Mouse (Mus musculus) intestine, embryonic 16.5 days (tissue): ENCODE data around the gene Dab1. TPM values are rescaled to one million over a fixed set of nuclear protein-coding genes. Genes with fewer than 3 reads are reported as not detected.

Source experiments
- ATAC-seq: fragments of 200-750 bp; cut with Nextera tagmentation; 2 replicates; pipeline ENCODE4 v1.8.0; 2017; ENCODE audit warnings: moderate TSS enrichment, moderate library complexity
- H3K27ac ChIP-seq: fragments of 300-500 bp; sonication (generic); 2 replicates; pipeline ENCODE4 v1.5.1; 2014; ENCODE audit warnings: mild to moderate bottlenecking, low read length
- H3K27me3 ChIP-seq: fragments of 300-500 bp; sonication (generic); replicated peaks from 2 replicates; pipeline ENCODE4 v1.6.1; 2014; ENCODE audit warnings: low read length, control low read depth, mixed read lengths; ENCODE audit not compliant: control insufficient read depth, insufficient read depth
- H3K36me3 ChIP-seq: fragments of 300-500 bp; sonication (generic); 2 replicates; pipeline ENCODE4 v1.6.1; 2014; ENCODE audit warnings: low read length, control low read depth; ENCODE audit not compliant: control insufficient read depth, insufficient read depth
- H3K4me1 ChIP-seq: fragments of 300-500 bp; sonication (generic); 2 replicates; pipeline ENCODE4 v1.6.1; 2014; ENCODE audit warnings: low read length, control low read depth, mixed read lengths; ENCODE audit not compliant: control insufficient read depth, insufficient read depth
- H3K4me2 ChIP-seq: fragments of 300-500 bp; sonication (generic); 2 replicates; pipeline ENCODE4 v1.6.1; 2014; ENCODE audit warnings: low read depth, low read length, control low read depth
- H3K4me3 ChIP-seq: fragments of 300-500 bp; sonication (generic); 2 replicates; pipeline ENCODE4 v1.5.1; 2014; ENCODE audit warnings: mild to moderate bottlenecking, low read length
- H3K9ac ChIP-seq: fragments of 300-500 bp; sonication (generic); 2 replicates; pipeline ENCODE4 v1.6.1; 2014; ENCODE audit warnings: low read depth, low read length
- H3K9me3 ChIP-seq: fragments of 300-500 bp; sonication (generic); 2 replicates; pipeline ENCODE4 v1.6.1; 2016; ENCODE audit warnings: low read length, control low read depth; ENCODE audit not compliant: control insufficient read depth
- WGBS: fragments of 180-500 bp; shearing (Covaris S2); extraction: QIAGEN DNeasy Blood & Tissue Kit; methylation state at CpG from one replicate; pipeline ENCODE4 v1.1.7; 2014; 5-methylcytosine and 5-hydroxymethylcytosine counted together
- polyA plus RNA-seq: library from polyadenylated mRNA; unstranded; fragments of >200 nt; fragmentation: Nextera tagmentation; extraction: Ambion mirVana; gene quantifications from 2 replicates; pipeline ENCODE4 v1.2.1, GENCODE M21; 2015

Gene Dab1
- polyA plus RNA-seq, 1 experiment from 2014 or later, result 54.5 TPM

- 81% methylated on average over 6 of the region's 6 CpGs for WGBS
- ATAC-seq, result no peak
- no peak overlapping the region for H3K27ac ChIP-seq
Observed at GRCm38 (mm10) chr4:104723527-104724045, 1104.4 kb downstream of the Dab1 start.

GRCm38 (mm10) chr4:104724258-104724657 lies 1105.1 kb downstream of the Dab1 start:
- H3K27ac ChIP-seq, result no peak overlapping the region
- no peak overlapping the region for H3K4me3 ChIP-seq
- H3K27me3 ChIP-seq, result no peaks in the 10 kb centered on the region
- 67% methylated on average over 5 of the region's 5 CpGs for WGBS
- H3K9ac ChIP-seq, result no peak overlapping the region
- no peaks in the 10 kb centered on the region for H3K9me3 ChIP-seq
- no peaks in the 10 kb centered on the region for H3K36me3 ChIP-seq
- peaks cover 4% of the 10 kb centered on the region; the same call in 1 of the 2 replicates for H3K4me1 ChIP-seq
- H3K4me2 ChIP-seq, result no peak overlapping the region
- ATAC-seq, result no peak

More at GRCm38 (mm10) chr4:104723527-104724045, 1104.4 kb downstream of the Dab1 start:
- Histone ChIP-seq H3K36me3 (no peaks in the 10 kb centered on the region), H3K4me1 (peaks cover 6% of the 10 kb centered on the region; the same call in 1 of the 2 replicates), H3K27me3 (no peaks in the 10 kb centered on the region), H3K4me2 (no peak overlapping the region), H3K9me3 (no peaks in the 10 kb centered on the region), H3K9ac (no peak overlapping the region), H3K4me3 (no peak overlapping the region)

GRCm38 (mm10) chr4:104725673-104726072 lies 1106.5 kb downstream of the Dab1 start:
- Histone ChIP-seq H3K9me3 (no peaks in the 10 kb centered on the region), H3K27ac (no peak overlapping the region), H3K36me3 (no peaks in the 10 kb centered on the region), H3K27me3 (no peaks in the 10 kb centered on the region), H3K9ac (no peak overlapping the region), H3K4me3 (no peak overlapping the region), H3K4me1 (no peaks in the 10 kb centered on the region), H3K4me2 (no peak overlapping the region)
- WGBS, result 47% methylated on average over 3 of the region's 3 CpGs
- ATAC-seq, result no peak

- Histone ChIP-seq H3K4me3 (no peak overlapping the region), H3K27ac (no peak overlapping the region), H3K4me2 (no peak overlapping the region), H3K27me3 (no peaks in the 10 kb centered on the region), H3K9me3 (no peaks in the 10 kb centered on the region), H3K36me3 (no peaks in the 10 kb centered on the region), H3K9ac (no peak overlapping the region), H3K4me1 (no peaks in the 10 kb centered on the region)
- ATAC-seq, result no peak
- WGBS, result 77% methylated on average over 8 of the region's 8 CpGs
Observed at GRCm38 (mm10) chr4:104729185-104729584, 1110.0 kb downstream of the Dab1 start.

DNA sequence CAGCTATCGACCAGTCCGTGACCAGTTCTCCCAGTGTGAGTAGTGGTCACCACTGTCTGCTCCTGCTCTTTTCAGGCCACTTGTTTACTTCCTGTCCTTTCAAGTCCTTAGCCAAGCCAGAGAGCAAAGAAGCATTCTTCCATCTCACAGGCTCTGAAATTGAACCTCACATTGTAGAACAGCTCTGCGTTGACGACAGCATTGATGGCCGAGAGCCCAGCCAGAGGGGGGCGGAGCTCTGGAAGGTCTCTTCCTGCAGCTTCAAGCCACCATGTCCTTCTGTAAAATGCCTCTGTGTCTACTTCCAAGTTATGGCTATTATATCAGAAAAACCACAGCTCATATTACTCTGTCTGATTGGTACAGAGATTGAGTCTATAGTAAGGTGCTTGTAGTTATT lies 1127.3 kb downstream of the Dab1 start:
- Histone ChIP-seq H3K4me1 (no peaks in the 10 kb centered on the region), H3K9me3 (no peaks in the 10 kb centered on the region), H3K4me2 (no peak overlapping the region), H3K9ac (no peak overlapping the region), H3K27me3 (no peaks in the 10 kb centered on the region), H3K27ac (no peak overlapping the region), H3K36me3 (no peaks in the 10 kb centered on the region), H3K4me3 (no peak overlapping the region)
- no peak for ATAC-seq
- 63% methylated on average over 6 of the region's 6 CpGs for WGBS

DNA sequence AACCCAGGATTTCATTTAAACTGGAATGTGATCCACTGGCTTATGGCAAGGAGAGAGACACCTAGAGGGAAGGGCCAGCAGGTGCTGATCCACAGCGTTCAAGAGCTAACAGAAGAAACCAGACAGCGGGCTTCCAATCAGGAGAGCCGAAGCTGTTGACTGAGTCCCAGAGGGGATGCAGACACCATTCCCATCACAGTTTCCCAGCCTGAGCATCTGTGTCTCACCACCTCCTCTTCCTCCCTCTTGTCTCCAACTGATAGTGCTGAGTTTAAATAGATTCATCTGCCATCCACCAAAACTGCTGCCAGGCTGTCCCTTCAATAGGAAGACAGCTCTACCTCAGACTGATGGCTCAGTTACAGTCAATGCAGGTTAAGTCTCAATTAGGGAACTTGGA lies 1134.9 kb downstream of the Dab1 start:
- Histone ChIP-seq H3K4me1 (no peaks in the 10 kb centered on the region), H3K4me2 (no peak overlapping the region), H3K9me3 (no peaks in the 10 kb centered on the region), H3K4me3 (no peak overlapping the region), H3K36me3 (no peaks in the 10 kb centered on the region), H3K9ac (no peak overlapping the region), H3K27ac (no peak overlapping the region), H3K27me3 (no peaks in the 10 kb centered on the region)
- no peak for ATAC-seq
- WGBS, result 80% methylated on average over 3 of the region's 3 CpGs

GRCm38 (mm10) chr4:104760878-104761624 lies 1141.9 kb downstream of the Dab1 start:
- Histone ChIP-seq H3K9ac (no peak overlapping the region), H3K4me2 (no peak overlapping the region), H3K27ac (no peak overlapping the region), H3K9me3 (no peaks in the 10 kb centered on the region), H3K27me3 (no peaks in the 10 kb centered on the region), H3K4me1 (no peaks in the 10 kb centered on the region), H3K4me3 (no peak overlapping the region), H3K36me3 (no peaks in the 10 kb centered on the region)
- no peak for ATAC-seq
- WGBS, result 66% methylated on average over 13 of the region's 13 CpGs

DNA sequence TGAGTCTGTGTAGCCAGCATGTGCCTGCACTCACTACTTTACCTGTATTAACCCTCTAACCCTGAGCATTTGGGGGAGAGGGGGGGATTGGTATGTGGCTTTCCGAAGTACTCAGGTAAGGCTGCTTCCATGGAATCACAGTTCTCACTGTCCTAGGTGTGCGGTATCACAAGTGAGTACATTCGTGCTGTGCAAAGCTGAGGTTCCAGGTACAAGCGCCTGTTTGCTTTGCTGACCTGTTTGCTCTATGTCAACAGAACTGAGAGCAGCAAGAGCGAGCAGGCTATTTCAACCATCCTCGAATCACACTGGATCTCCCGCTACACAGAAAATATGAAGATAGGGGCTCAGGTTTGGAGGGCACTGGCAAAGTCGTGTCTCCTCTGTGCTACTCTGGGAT lies 1146.9 kb downstream of the Dab1 start, which contains the start of gene C8b:
Gene C8b, plus strand, starts transcription at position 253 of the 400 bp plus-strand sequence.
- H3K27ac ChIP-seq, result no peak within 1 kb of the TSS
- 68% methylated on average over 8 of the region's 8 CpGs for WGBS
- H3K36me3 ChIP-seq, result no peaks in the 10 kb centered on the region
- H3K9ac ChIP-seq, result no peak within 1 kb of the TSS
- ATAC-seq, result no peak
- H3K27me3 ChIP-seq, result no peaks in the 10 kb centered on the region; the same call in 1 of the 2 replicates
- no peaks in the 10 kb centered on the region for H3K4me1 ChIP-seq
- no peak within 1 kb of the TSS for H3K4me2 ChIP-seq
- H3K4me3 ChIP-seq, result no peak within 1 kb of the TSS
- no peaks in the 10 kb centered on the region for H3K9me3 ChIP-seq

DNA sequence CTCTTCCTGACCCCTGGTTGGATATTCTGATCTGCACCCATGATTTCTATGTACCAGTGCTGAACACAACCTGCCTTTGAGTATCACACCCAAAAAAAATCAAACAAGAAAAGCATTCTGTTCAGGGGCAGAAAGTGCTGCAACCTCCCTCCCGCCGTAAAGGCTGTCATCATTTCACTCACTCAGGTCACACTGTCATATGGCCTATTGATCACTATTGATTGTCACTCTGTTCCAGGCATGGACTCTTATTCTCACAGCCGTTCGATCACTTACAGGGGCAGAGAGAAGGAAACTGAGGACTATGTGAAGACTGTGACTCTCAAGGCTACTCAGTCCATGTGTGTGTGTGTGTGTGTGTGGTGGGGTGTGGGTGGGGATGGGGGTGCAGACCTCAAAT lies 1149.0 kb downstream of the Dab1 start:
- Histone ChIP-seq H3K27me3 (no peaks in the 10 kb centered on the region; the same call in 1 of the 2 replicates), H3K4me3 (no peak overlapping the region), H3K9ac (no peak overlapping the region), H3K36me3 (no peaks in the 10 kb centered on the region), H3K4me1 (no peaks in the 10 kb centered on the region), H3K4me2 (no peak overlapping the region), H3K9me3 (no peaks in the 10 kb centered on the region), H3K27ac (no peak overlapping the region)
- 72% methylated on average over 4 of the region's 4 CpGs for WGBS
- no peak for ATAC-seq
